Comparison of ENCODE assay signal across 24 mouse cellular contexts in genomic region chr6:35395726-35396125, GRCm38 (mm10).
DNase-seq lines count a peak whose midpoint lies in the region; ATAC-seq and TF ChIP-seq lines count a peak whose summit lies in the region.
"Had no signal": no experiment of that assay in that cellular context is flagged by ENCODE, and none has a peak within 500 bp of the region (broad histone marks: within the 10 kb centered on the region; RNA-seq: fewer than 3 reads in every experiment).

No protein-coding gene starts in this region.

- no peak for TF ChIP-seq CTCF in E14TG2a.4 (conservative IDR thresholded peaks at IDR 0.05; ENCODE audit: low read length)

- H3K4me3 ChIP-seq in heart, embryonic 12.5 days: no peak overlapping the region
- H3K4me3 ChIP-seq in E14TG2a.4 (replicated peaks; ENCODE audit: low read length) (0 out of 2 replicates have a peak overlapping the region, but pooled peaks have one; percentile 20), ES-E14 (ENCODE audit: insufficient read depth in 1 of 2, low read depth in 1 of 2, low read length in 2 of 2, poor library complexity in 1 of 2, severe bottlenecking in 1 of 2) (peak overlapping the region; percentile 7 to 32; a peak in 2 of 4 replicates)
- H3K4me3 ChIP-seq: embryonic facial prominence, embryonic 10.5 days; embryonic facial prominence, embryonic 12.5 days; forebrain, embryonic 13.5 days; forebrain, embryonic 15.5 days had no signal

- H3K27ac ChIP-seq in heart, embryonic 12.5 days (ENCODE audit: poor library complexity, severe bottlenecking): no peak overlapping the region
- H3K27ac ChIP-seq in ES-E14 (ENCODE audit: insufficient read depth, low read depth, low read length, poor library complexity, severe bottlenecking): no peak overlapping the region
- H3K27ac ChIP-seq: embryonic facial prominence, embryonic 10.5 days; embryonic facial prominence, embryonic 12.5 days; forebrain, embryonic 13.5 days; forebrain, embryonic 15.5 days had no signal

- no peak overlapping the region for H3K9ac ChIP-seq in heart, embryonic 12.5 days
- H3K9ac ChIP-seq in ES-E14 (ENCODE audit: insufficient read depth, low read depth, low read length, poor library complexity, severe bottlenecking): no peak overlapping the region
- H3K9ac ChIP-seq: embryonic facial prominence, embryonic 12.5 days; forebrain, embryonic 13.5 days; forebrain, embryonic 15.5 days; forebrain, postnatal 0 days had no signal

- H3K4me2 ChIP-seq in heart, embryonic 12.5 days: no peak overlapping the region
- H3K4me2 ChIP-seq: embryonic facial prominence, embryonic 12.5 days; forebrain, embryonic 13.5 days; forebrain, embryonic 15.5 days had no signal

- H3K4me1 ChIP-seq in heart, embryonic 12.5 days (replicated peaks): no peaks in the 10 kb centered on the region
- H3K4me1 ChIP-seq in E14TG2a.4 (replicated peaks; ENCODE audit: low read depth, low read length): no peaks in the 10 kb centered on the region
- H3K4me1 ChIP-seq in ES-E14 (ENCODE audit: control insufficient read depth in 2 of 2, insufficient read depth in 2 of 2, low read length in 2 of 2, poor library complexity in 1 of 2): no peaks in the 10 kb centered on the region
- H3K4me1 ChIP-seq: embryonic facial prominence, embryonic 10.5 days; embryonic facial prominence, embryonic 12.5 days; forebrain, embryonic 13.5 days; forebrain, embryonic 15.5 days had no signal

- ATAC-seq in heart, embryonic 12.5 days (ENCODE audit: insufficient number of reproducible peaks, low FRiP score): no peak
- ATAC-seq: CD4-positive, CD25-positive, alpha-beta regulatory T cell, adult 4 months; forebrain, embryonic 13.5 days; forebrain, embryonic 15.5 days; forebrain, postnatal 0 days had no signal

- H3K27me3 ChIP-seq in heart, embryonic 12.5 days (replicated peaks): no peaks in the 10 kb centered on the region
- H3K27me3 ChIP-seq in E14TG2a.4 (ENCODE audit: insufficient read depth, low read length): no peaks in the 10 kb centered on the region
- H3K27me3 ChIP-seq: CH12.LX; embryonic facial prominence, embryonic 12.5 days; forebrain, embryonic 13.5 days; forebrain, embryonic 15.5 days had no signal

- peak; percentile 41 for DNase-seq in heart, adult 11 months
- no peak for DNase-seq in ES-E14 (ENCODE audit: low read depth, low spot score)
- DNase-seq in ZHBTc4 (ENCODE audit: low read depth, low spot score): peak; percentile 44
- no peak for DNase-seq in kidney, adult 18-20 months
- no peak for DNase-seq in embryo, embryonic 9.5 days (ENCODE audit: extremely low spot score)
- DNase-seq: adrenal gland, adult 2 months; adrenal gland, postnatal 10 days; adrenal gland, postnatal 25 days; B cell, adult 2 months; cerebellum, adult 11 months; cerebellum, adult 18-20 months; cerebellum, adult 9-10 months; cerebellum, postnatal 10 days; cerebellum, postnatal 25 days; embryo, embryonic 11 days; forebrain, postnatal 0 days had no signal

- H3K9me3 ChIP-seq in heart, embryonic 12.5 days (replicated peaks): no peaks in the 10 kb centered on the region
- H3K9me3 ChIP-seq in E14TG2a.4 (ENCODE audit: low read length): peaks cover 37% of the 10 kb centered on the region
- H3K9me3 ChIP-seq in ES-E14 (ENCODE audit: control insufficient read depth, insufficient read depth, low read depth, low read length): no peaks in the 10 kb centered on the region
- H3K9me3 ChIP-seq: embryonic facial prominence, embryonic 10.5 days; embryonic facial prominence, embryonic 12.5 days; forebrain, embryonic 15.5 days had no signal

- in situ Hi-C loops in ES-E14 (cut with MboI; ENCODE audit: low sequenced_read_pairs in 2 of 2, unreplicated experiment in 2 of 2): loop anchor here in 1 of 2 experiments (25.0 kb wide), 1 partner anchor 992 kb away; the partner anchor contains the start of gene Chrm2

- 80% methylated on average over 9 of the region's 9 CpGs for WGBS in heart, embryonic 12.5 days

- no peaks in the 10 kb centered on the region for H3K36me3 ChIP-seq in heart, embryonic 12.5 days
- no peaks in the 10 kb centered on the region for H3K36me3 ChIP-seq in E14TG2a.4 (ENCODE audit: insufficient read depth, low read length)
- H3K36me3 ChIP-seq in ES-E14 (ENCODE audit: control insufficient read depth, insufficient read depth, low read length, poor library complexity, severe bottlenecking): no peaks in the 10 kb centered on the region
- H3K36me3 ChIP-seq: embryonic facial prominence, embryonic 10.5 days; embryonic facial prominence, embryonic 12.5 days; forebrain, embryonic 15.5 days had no signal

TF ChIP-seq in ES-E14, 5 proteins besides CTCF, POLR2A, EP300 and RAD21:
- no peak for TF ChIP-seq CHD2 (IDR thresholded peaks at IDR 0.05; ENCODE audit: low read depth, low read length)
- no peak for TF ChIP-seq HCFC1 (IDR thresholded peaks at IDR 0.05; ENCODE audit: borderline replicate concordance, insufficient read depth, low read length)
- no peak for TF ChIP-seq ZC3H11A (IDR thresholded peaks at IDR 0.05; ENCODE audit: borderline replicate concordance, low read depth, low read length)
- no peak for TF ChIP-seq ZNF384 (IDR thresholded peaks at IDR 0.05; ENCODE audit: low read depth, low read length)
- TF ChIP-seq MAFK (IDR thresholded peaks at IDR 0.05; ENCODE audit: insufficient read depth, low read depth, low read length): no peak

Comparison
In these comparisons a context has a peak if more than half of its experiments do, and no peak if none do; other contexts are left out.
1. DNase-seq: peak in heart, adult 11 months (single experiment) and ZHBTc4 (single experiment); none in ES-E14 (single experiment), kidney, adult 18-20 months (single experiment) and embryo, embryonic 9.5 days (single experiment).